In the genomic region with DNA sequence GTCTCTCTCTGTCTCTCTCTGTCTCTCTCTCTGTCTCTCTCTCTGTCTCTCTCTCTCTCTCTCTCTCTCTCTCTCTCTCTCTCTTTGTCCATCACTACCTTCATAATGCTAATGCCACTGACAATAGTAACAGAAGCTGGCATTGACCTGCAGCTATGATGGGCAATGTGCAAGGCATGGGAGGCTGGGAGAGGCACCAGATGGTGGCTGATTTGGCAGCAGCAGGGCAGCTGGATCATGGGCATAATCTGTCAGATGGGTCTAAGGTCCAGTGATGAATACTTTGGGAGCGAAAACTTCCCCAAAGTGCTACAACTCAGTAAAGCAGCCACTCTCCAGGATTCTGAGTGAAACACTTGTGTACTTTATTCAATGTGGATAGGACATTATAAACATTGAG, we compare ENCODE assay signal across 13 mouse cellular contexts.
"Had no signal": no experiment of that assay in that cellular context is flagged by ENCODE, and none has a peak within 500 bp of the region (broad histone marks: within the 10 kb centered on the region; RNA-seq: fewer than 3 reads in every experiment).

No protein-coding gene starts in this region.

- DNase-seq: gastrocnemius, adult 2 months; gastrocnemius, postnatal 10 days; gastrocnemius, postnatal 25 days; heart, adult 18-20 months; heart, postnatal 10 days; heart, postnatal 4 days; kidney, adult 18-20 months; kidney, adult 8-10 months; kidney, postnatal 10 days; kidney, postnatal 25 days; kidney, postnatal 4 days; liver; liver, embryonic 13.5 days had no signal
